Mouse (Mus musculus): ENCODE results near the gene Gm20431.
A peak's percentile ranks its signal among the peaks of the same experiment; 100 is the strongest.

Gm20431 gene

DNA sequence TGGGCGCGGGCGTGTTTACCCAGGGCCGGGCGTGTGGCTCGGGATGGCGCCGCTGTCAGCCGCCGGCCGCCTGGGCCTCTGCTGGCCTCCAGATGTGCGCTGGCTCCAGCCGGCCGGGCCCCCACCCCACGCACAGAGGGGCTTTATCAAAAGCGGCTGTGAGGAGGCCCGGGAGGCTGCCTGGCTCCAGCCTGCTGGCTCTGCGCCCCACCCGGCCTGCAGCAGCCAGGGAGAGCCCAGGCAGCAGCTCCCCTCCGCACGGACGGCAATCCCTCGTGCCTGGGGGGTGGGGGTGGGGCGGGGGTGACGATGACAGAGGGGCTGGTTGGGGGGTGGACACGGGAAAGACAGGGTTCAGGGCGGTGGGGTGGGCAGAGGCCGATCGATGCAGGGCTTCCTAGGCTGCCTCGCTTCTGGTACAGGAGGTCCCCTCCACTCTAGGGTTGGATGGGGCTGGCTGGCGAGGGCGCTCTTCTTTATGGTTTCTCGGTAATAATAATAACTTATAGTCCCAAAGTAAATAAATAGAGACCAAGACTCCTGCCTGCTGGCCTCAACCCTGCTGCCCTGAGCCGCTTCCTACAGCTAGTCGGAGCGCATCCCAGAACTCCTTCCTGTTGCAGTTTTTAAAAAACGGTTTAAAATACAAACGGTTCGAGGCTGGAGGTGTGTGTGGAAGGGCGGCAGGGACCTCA, 63.7 kb downstream of the Gm20431 start:
- DNase-seq (ENCODE audit: low read depth) = no peak

DNA sequence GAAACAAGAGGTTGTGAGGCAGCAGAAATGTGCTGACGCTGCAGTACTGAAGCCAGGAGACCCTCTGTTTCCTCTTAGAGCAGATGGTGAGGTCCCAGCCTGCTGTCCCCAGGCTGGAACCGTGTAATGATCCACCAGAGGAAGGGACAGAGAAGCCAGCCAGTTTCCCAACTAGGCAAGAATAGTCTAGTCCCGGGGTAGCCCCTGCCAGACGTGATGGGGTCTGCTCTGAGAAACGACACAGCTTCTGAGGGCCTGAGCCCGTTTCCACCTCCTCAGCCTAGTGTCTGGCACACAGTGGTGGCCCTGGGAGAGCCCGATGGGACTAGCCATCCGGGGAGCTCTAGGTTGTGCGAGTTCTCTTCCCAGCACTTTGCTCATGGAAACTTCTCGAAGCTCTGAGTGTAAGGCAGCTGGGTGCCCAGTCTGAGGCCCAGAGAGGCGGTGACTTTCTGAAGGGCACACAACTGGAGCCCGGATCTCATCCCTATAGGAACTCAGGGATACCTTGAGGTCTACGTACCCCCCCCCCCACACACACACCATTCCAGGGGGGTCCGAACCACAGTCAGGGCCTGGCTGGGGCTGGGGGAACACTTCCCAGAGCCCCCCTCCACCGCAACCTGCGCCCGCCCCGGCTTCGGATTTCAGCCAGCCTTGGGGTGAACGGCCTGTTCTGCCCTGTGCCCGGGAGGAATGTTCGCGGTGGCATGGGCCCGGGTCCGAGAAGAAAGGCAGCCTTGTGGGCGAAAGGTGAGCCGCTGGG, 64.4 kb downstream of the Gm20431 start:
- DNase-seq (ENCODE audit: low read depth) = no peak

DNA sequence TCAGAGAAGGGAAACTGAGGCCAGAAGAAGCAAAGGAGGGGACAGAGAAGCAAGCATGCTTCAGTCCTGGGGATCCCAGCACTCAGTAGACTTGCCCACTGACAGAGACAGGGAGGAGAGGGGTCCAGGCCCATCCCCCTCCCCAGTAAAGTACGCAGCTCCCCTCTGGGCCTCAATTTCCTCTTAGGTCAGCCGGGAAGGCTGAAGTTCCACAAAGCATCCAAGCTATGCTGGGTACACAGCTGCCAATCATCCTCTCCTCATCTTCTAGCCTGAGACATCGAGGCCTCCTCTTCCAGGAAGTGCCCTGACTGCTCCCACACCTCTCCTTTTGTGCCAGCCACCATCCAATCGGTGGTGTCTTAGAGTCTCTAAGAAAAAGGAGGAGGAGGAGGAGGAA, 65.0 kb downstream of the Gm20431 start:
- DNase-seq (ENCODE audit: low read depth) = no peak

DNA sequence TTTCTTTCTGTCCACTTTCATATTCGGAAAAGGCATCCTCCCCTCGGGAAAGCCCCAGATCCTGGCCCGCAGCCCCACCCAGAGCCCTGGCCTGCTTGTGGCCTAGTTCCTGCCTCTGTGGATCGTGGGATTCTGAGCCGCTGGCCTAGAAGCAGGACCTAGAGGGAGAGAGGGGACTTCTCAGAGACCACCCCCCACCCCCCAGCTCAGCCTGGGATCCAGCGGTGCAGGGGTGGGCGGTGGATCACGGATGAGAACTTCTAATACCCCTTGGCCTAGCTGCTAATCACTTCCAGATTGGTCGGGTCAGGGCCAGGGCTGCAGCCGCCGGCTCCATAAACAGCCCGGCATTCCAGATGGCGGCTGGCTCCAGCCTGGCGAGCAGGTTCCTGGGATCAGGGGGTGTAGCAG, 65.5 kb downstream of the Gm20431 start:
- DNase-seq (ENCODE audit: low read depth) = no peak

DNA sequence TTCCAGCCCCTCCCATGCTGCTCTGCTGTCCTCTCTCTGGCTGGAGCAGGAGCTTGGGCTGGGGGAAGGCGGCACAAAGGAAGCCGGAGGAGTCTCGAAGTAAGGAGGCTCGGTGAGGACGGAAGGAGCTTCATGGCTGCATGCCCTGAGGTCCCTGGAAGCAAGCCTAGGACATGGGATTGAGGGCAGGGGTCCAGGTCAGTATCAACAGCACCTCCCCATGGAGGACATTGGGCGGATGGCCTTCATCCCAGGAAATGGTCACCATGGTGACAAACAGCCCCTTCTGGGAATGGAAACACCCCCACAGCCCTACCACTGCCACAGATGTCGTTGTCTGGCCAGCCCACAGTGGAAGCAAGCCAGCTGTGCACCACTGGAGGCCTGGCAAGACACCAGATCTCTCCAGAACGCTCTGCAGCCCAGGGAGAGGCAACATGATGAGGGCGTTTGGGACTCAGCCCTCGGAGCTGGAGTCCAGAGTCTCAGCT, 66.8 kb downstream of the Gm20431 start:
- no peak for DNase-seq (ENCODE audit: low read depth)

DNA sequence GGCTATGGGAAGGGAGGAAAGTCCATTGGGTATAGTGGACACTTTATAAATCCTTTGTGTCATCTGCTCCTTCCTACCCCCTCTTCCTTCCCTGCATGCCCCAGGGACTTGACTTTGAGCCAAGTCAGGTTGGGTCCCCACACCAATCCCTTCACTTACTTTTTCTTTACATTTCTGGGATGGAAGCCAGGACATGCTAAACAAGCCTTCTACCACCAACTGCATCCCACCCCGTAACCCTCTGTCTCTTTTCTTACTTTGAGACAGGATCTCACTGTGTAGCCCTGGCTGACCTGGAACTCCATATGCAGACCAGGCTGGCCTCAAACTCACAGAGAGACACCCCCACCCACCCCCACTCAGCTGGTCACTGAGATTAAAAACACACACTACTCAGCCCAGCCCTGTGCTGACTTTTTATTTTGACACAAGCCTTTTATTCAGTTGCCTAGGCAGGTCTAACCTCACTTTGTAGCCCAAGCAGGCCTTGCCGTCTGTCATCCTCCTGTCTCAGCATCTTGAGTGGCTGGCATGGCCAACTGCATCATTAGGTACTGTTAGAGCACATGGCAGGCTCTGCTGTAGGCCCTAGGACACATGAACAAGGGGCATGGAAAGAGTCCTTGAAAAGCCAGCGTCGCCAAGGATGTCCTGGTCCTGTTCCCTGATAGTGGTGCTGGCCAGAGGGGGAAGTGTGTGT, 67.6 kb downstream of the Gm20431 start:
- no peak for DNase-seq (ENCODE audit: low read depth)

DNA sequence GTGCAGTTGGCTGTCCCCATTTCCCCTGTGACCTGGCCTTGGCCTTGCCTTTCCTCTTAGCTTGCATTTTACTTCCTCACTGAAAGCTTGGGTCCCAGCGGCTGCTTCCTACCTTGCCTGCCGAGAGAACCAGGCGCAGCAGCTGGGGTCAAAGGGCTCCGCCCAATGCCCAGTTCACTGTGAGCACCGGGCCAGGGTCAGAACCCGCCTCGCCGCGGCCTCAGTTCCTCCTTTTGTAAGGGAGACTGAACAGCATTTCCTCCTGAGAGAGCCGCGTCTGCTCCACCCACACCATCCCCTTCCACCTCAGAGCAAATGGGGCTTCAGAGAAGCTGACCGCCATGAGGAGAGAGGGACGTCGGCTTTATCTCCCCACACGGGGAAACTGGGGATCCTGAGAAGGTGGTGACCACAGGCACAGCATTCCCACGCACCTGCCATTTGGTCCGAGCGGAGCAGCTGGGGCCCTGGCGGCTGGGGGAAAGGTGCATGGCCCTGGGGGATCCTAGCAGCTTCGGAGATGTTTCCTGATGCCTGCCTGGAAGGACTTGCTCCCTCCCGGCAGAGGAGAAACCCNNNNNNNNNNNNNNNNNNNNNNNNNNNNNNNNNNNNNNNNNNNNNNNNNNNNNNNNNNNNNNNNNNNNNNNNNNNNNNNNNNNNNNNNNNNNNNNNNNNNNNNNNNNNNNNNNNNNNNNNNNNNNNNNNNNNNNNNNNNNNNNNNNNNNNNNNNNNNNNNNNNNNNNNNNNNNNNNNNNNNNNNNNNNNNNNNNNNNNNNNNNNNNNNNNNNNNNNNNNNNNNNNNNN, 72.3 kb downstream of the Gm20431 start:
- peak; percentile 93 for DNase-seq (ENCODE audit: low read depth)

DNA sequence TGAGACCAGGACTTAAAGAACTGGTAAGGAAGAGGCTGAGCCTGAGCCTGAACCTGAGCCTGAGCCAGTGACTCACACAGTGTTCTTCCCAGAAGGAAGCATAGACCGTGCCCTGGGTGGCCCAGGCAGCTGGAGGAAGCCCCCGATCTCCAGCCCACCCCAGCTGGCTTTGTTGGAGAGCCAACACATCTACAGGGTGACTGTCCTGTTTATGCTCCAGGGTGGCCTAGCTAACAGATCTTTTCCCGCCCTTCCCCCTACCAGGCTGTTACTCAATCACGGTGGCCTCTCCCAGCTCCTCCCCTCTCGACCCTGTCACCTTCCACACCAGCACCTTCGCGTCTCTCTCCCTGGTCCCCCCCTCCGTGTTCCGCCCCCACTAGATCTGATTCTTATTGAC, 74.3 kb downstream of the Gm20431 start:
- DNase-seq (ENCODE audit: low read depth) = peak; percentile 27

DNA sequence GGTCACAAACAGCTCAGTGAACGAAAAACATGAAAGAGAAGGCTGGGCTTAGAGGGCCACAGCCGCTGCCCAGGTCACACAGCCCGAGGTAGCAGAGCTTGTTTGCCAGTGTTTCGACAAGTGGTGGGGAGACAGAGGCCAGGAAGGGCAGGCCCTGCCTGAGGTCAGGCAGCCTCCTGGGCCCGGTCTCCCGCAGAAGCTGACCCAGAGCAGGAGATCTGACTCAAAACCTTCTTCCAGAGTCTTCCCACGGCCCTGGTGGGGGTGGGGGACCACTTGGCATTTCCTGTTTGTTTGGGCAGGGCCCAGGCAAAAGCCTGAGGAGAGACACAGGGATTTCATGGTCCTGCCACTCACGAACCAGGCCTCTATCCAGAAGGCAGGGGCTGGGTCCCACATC, 75.3 kb downstream of the Gm20431 start:
- DNase-seq (ENCODE audit: low read depth) = no peak

DNA sequence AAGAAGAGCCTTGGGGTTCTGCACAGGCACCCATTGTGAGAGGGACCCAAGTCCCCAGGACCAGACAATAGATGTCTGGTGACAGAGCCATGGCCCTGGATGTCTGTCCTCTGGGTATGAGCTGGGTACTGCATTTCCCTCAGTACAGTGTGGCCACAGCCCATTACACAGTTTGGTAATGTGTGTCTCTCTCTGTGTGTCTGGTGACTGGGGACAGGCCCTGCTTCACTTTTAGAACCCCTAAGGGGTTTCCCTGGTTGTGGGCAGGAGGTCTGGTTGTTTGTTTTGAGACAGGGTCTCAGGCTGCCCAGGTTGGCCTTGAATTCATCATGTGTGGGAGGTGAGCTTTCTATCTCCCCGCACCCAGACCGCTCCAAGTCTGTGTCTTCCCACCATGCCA, 76.0 kb downstream of the Gm20431 start:
- no peak for DNase-seq (ENCODE audit: low read depth)

DNA sequence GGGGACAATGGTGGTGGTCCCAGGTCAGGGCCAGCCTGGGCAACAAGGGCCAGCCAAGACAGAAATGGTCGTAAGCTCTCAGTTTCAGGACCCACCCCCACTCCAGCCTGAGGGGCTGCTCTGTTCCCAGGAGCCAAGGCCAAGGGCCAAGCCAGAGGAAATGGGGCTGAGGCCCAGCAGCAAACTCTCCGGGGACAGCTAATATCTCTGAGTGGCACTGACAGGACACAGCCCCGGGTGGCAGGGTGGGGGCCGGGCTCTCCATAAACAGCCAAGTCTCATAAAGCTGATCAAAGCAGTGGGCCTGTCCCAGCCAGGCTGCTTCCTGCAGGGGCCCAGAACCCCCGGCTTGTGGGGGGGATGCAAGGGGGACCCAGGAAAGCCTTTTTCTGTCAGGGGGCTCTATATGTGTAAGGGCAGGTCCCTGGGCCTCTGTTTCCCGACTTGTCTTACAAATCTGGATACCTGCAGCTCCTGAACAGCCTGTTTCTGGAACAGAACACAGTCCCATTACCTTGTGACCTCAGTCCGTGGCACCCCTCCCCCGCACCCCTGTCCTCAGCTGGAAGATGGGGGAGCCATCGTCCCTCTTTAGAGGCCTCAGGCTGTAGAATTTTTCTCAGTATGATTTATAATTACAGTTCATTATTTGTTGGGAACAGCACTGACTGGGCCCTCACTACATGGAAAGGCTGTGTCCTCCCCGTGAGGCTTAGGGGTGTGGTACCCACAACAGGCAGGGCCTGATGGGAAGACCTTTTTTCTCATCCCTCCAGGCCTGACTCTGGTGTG, 77.9 kb downstream of the Gm20431 start:
- no peak for DNase-seq (ENCODE audit: low read depth)

DNA sequence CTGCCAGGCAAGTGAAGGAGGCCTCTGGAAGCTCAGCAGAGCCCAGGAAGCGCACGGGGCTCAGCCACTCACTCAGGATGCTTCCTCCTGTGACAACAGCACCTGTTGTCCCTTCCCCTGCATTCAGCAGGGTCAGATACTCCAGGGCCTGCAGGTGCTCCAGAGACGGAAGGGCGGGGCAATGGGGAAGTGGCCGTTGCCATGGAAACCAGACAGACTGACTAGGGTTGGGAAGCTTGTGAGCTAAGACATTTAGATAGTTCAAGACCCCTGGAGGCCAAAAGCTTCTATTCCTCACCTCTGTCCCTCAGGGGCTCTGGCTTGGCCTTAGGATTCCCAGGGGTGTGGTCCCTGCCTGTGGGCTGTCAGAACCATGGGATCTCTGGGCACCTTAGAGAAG, 82.8 kb downstream of the Gm20431 start:
- peak; percentile 17 for DNase-seq (ENCODE audit: low read depth)

DNA sequence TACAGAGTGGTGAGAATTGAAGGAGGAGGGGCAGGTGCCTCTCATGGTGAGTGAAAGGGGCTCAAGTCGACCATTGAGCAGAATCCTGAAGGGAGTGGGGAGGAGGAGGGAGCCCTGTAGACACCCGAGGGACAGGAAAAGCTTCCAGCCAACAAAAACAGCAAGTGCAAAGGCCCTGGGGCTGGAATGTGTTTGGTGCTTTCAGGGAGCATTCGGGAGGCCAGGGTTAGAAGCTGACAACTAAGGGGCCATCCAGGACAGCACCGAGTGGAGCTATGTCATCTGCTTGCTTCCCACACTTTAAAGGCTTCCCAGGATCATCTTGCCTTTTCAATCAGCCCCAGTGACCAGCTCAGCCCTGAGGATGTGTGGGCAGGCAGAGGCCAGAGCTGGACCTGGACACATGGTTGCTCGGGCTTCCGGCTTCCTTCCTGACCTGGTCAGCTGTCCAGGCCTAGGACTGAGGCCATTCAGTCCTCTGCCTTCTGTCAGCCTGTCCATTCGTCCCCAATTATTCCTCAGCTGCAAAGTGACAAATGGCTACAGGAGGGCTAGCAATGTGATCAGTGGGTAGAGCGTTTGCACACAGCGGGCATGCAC, 84.0 kb downstream of the Gm20431 start:
- no peak for DNase-seq (ENCODE audit: low read depth)

DNA sequence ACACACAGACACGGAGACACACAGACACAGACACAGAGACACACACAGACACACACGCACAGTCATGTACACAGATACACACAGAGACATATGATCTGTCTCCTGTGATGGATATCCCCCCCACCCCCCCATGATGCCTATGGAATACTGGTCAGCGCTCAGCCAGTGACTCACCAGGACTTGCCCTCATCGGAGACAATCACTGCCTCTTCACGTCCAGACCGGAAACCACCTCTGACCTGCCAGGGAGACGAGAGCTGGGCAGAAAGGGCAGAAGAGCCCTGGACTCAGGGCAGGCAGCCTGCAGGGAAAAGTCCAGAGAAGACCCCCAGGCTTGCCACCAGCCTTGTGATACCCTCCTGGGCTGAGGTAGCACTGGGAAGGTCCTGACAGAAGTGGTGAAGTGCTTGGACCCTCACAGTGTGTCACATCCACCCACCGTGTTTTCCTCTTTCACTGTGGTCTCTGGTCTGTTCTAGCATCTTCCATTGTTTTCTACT, 85.1 kb downstream of the Gm20431 start:
- no peak for DNase-seq (ENCODE audit: low read depth)

DNA sequence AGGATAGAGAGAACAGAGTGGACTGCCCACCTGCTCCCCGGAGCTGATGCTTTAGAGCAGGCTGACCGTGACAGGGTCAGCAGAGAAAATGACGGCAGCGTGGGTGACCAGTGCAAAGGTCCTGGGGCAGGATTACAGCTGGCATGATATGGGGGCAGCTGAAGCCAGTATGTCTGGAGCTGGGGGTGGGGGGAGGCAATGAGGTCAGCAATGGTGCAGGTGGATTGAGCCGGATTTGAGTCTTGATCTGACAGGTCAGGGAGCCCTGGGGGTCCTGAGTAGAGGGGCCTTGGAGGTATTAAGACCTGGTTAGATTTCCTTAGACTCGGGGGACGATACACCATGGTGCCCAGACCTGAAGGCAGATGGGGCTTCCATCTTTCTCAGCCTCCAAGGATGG, 85.7 kb downstream of the Gm20431 start:
- DNase-seq (ENCODE audit: low read depth) = no peak

DNA sequence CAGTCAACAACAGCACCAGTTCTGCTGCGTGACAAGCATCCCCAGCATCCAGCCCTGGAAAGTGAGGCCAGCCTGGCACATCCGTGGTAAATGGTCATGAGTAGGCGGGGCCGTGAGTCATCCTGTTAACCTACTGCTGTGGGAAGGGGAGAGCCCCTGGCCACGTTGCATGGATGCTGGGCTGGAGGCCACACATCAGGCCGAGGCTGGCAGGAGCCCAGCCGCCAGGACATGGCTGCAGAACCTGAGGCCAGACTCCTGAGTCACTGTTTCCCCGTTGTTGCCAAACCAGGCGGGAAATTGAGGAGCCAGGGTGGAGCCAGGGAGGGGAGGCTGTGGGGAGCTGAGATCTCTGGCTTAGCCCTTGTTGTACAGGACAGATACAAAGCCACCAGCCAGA, 86.5 kb downstream of the Gm20431 start:
- peak; percentile 72 for DNase-seq (ENCODE audit: low read depth)

DNA sequence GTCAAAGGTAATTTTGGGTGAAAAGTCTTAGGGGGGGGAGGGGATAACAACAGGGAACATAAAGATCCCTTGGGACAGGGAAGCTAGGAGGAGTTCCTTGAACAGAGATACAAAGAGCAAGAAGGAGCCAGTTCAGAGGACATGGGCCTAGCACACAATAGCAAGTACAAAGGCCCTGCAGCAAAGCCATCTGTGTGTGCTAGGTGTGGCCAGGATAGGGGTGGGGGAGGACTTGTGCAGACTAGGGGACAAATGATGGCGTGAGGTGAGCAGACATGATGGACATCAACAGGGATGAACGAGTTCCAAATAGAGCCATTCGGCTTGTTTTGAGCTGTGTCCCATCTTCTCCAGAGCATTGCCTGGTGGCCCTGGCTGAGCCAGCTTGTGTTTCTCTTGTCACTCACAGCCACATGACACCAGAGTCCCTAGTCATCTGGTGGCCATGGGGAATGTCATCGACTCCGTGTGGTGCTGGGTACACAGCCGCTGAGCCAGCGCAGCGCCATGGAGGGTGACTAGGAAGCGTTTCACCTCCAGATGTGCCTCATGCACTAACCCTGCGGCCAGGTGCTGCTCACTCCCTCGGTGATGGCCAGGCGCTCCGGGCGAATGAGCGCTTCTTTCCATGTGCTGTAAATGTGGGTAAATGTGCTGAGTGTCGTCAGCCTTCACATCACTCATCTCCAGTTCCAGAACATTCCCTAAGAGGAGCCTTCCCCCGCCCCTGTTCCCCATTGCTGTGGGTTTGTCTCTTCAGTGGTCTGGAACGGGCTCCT, 89.7 kb downstream of the Gm20431 start:
- no peak for DNase-seq (ENCODE audit: low read depth)

DNA sequence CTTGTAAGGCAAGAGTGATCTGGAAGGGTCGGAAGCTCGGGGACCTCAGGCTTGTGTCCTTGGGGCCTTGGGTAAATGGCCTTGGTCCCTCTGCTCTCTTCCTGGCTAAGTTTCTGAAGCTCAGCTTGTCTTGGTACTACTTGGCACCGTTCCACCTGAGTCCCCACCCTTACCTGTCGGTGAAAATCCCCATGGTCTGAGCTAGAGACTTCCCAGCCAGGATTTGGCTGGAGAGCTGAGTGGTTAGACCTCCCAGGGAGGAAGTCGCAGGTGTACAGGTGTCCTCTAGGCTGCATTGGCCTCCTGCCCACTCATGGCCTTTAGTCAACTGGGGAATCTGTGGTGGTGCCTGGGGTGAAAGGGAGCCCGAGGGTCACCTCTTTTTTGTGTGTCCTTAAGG, 90.5 kb downstream of the Gm20431 start:
- no peak for DNase-seq (ENCODE audit: low read depth)

DNA sequence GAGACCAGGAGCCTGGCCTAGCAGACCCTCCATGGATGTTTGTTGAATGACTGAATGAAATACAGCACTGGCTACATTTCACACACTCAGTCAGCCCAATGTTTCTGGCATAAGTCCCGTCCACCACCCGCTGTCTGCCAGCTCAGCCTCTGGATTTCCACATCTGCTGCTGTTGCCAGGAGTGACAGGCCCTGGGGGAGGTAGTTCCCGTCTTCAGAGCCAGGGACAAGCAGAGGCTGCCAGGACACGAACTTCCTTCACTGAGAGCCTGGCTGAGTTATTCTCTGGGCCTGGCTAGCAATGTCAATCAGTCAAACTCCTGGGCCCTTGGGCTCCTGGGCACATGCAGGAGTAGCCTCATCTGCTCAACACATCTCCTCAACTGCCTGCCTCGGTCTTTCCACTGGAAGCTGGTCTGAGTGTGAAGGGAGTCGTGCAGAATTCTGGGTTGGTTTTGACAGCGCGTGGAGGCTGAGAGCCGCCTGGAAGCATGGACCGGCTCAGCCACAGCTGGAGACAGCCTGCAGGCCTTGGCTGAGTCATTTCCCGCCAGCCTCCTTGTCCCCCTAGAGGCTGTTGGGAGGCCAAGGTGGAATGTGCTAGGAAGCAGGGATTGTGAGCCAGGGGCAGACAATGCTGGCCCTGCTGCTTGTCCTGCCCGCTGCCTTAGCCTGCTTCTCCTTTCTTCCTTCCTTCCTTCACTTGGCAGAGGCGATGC, 91.2 kb downstream of the Gm20431 start:
- DNase-seq (ENCODE audit: low read depth) = peak; percentile 35

Measured in 416B (cell line).